Mouse (Mus musculus) monocyte, adult 59 days (primary cell): Measurements from ENCODE around the gene Inha. TPM values are rescaled to one million over a fixed set of nuclear protein-coding genes. Genes with fewer than 3 reads are reported as not detected.

Experiments
- total RNA-seq, 2 experiments: library from RNA; stranded (reverse); gene quantifications; one replicate each; pipeline ENCODE4 v1.2.4; 2023

The Inha gene
- total RNA-seq, result not detected

GRCm38 (mm10) chr1:75507006-75507405 is at the start of gene Inha:
Gene Inha, plus strand, starts transcription at chr1:75507077.

GRCm38 (mm10) chr1:75478916-75479634 is 27.8 kb upstream of the Inha start, which contains the start of the genes Chpf and Tmem198:
Gene Chpf, minus strand, starts transcription at chr1:75479307.
Gene Tmem198, plus strand, starts transcription at chr1:75479532.

GRCm38 (mm10) chr1:75505956-75506831 is 683 bp upstream of the Inha start, which contains the start of gene Obsl1:
Gene Obsl1, minus strand, starts transcription at chr1:75506452.

GRCm38 (mm10) chr1:75521321-75522031 is 14.6 kb downstream of the Inha start, which contains the start of gene Stk11ip:
Gene Stk11ip, plus strand, starts transcription at chr1:75521529.

GRCm38 (mm10) chr1:75545965-75546956 is 39.4 kb downstream of the Inha start, which contains the start of gene Slc4a3:
Gene Slc4a3, plus strand, starts transcription at chr1:75546266.

Other genes starting within 250 kb of the Inha start
- gene Ptprn, start 242.6 kb upstream of the Inha start, total RNA-seq, result not detected
- not detected for gene Resp18, start 228.7 kb upstream of the Inha start, total RNA-seq
- gene Dnpep, start 189.1 kb upstream of the Inha start, total RNA-seq, result 10 to 100 TPM; 39.5 to 46.6 TPM
- gene Des, start 146.7 kb upstream of the Inha start, total RNA-seq, result under 1 TPM in 1 of 2 experiments, not detected in 1; 0.42 TPM
- gene Speg, start 131.8 kb upstream of the Inha start, total RNA-seq, result not detected
- gene Gmppa, start 71.1 kb upstream of the Inha start, total RNA-seq, result 10 to 100 TPM; 70.8 to 74.7 TPM
- not detected for gene Asic4, start 56.6 kb upstream of the Inha start, total RNA-seq
- 1 to 10 TPM; 2.8 to 3.0 TPM for gene Chpf, start 27.8 kb upstream of the Inha start, total RNA-seq
- gene Tmem198, start 27.5 kb upstream of the Inha start, total RNA-seq, result under 1 TPM in 1 of 2 experiments, not detected in 1; 0.29 TPM
- not detected for gene Obsl1, start 625 bp upstream of the Inha start, total RNA-seq
- 10 to 100 TPM; 68.5 to 73.7 TPM for gene Stk11ip, start 14.5 kb downstream of the Inha start, total RNA-seq
- gene Slc4a3, start 39.2 kb downstream of the Inha start, total RNA-seq, result under 1 TPM in 1 of 2 experiments, not detected in 1; 0.94 TPM